Mouse (Mus musculus): ENCODE results near the gene Gin1. TPM values are rescaled to one million over a fixed set of nuclear protein-coding genes. Genes with fewer than 3 reads are reported as not detected.

Gene Gin1
- polyA plus RNA-seq, 1 experiment, result 0.19 TPM

GRCm38 (mm10) chr1:97773973-97774372, 4.0 kb downstream of the Gin1 start:
- peaks cover 40% of the 10 kb centered on the region for H3K4me1 ChIP-seq (ENCODE audit: control insufficient read depth)
- TF ChIP-seq TAL1 (IDR thresholded peaks at IDR 0.05; ENCODE audit: low read length), result no peak
- no peak for TF ChIP-seq GATA1 (IDR thresholded peaks at IDR 0.05; ENCODE audit: low read length)
- H3K4me3 ChIP-seq (replicated peaks), result no peak overlapping the region
- H3K36me3 ChIP-seq (ENCODE audit: control insufficient read depth), result peaks cover 23% of the 10 kb centered on the region
- no peaks in the 10 kb centered on the region for H3K9me3 ChIP-seq (ENCODE audit: control insufficient read depth, low read length)
- H3K27me3 ChIP-seq (ENCODE audit: control insufficient read depth), result no peaks in the 10 kb centered on the region

- peaks cover 11% of the 10 kb centered on the region for H3K4me1 ChIP-seq (ENCODE audit: control insufficient read depth)
- H3K9me3 ChIP-seq (ENCODE audit: control insufficient read depth, low read length), result no peaks in the 10 kb centered on the region
- H3K36me3 ChIP-seq (ENCODE audit: control insufficient read depth), result peaks cover 30% of the 10 kb centered on the region
- no peak overlapping the region for H3K4me3 ChIP-seq (replicated peaks)
- H3K27me3 ChIP-seq (ENCODE audit: control insufficient read depth), result no peaks in the 10 kb centered on the region
- TF ChIP-seq GATA1 (IDR thresholded peaks at IDR 0.05; ENCODE audit: low read length), result no peak
- TF ChIP-seq TAL1 (IDR thresholded peaks at IDR 0.05; ENCODE audit: low read length), result no peak
Measured at GRCm38 (mm10) chr1:97781674-97782073, 11.7 kb downstream of the Gin1 start.

- Histone ChIP-seq H3K36me3 (ENCODE audit: control insufficient read depth) (peaks cover 33% of the 10 kb centered on the region), H3K4me1 (ENCODE audit: control insufficient read depth) (peaks cover 14% of the 10 kb centered on the region), H3K9me3 (ENCODE audit: control insufficient read depth, low read length) (no peaks in the 10 kb centered on the region), H3K4me3 (replicated peaks) (no peak overlapping the region), H3K27me3 (ENCODE audit: control insufficient read depth) (no peaks in the 10 kb centered on the region)
- TF ChIP-seq GATA1 (IDR thresholded peaks at IDR 0.05; ENCODE audit: low read length), result no peak
- TF ChIP-seq TAL1 (IDR thresholded peaks at IDR 0.05; ENCODE audit: low read length), result no peak
Measured at GRCm38 (mm10) chr1:97784928-97785327, 15.0 kb downstream of the Gin1 start.

- Histone ChIP-seq H3K4me3 (replicated peaks) (no peak overlapping the region), H3K27me3 (ENCODE audit: control insufficient read depth) (no peaks in the 10 kb centered on the region), H3K4me1 (ENCODE audit: control insufficient read depth) (peaks cover 16% of the 10 kb centered on the region), H3K9me3 (ENCODE audit: control insufficient read depth, low read length) (no peaks in the 10 kb centered on the region), H3K36me3 (ENCODE audit: control insufficient read depth) (peaks cover 33% of the 10 kb centered on the region)
- TF ChIP-seq TAL1 (IDR thresholded peaks at IDR 0.05; ENCODE audit: low read length) (0 out of 3 replicates have a peak, but pooled peaks have one; percentile 23), GATA1 (IDR thresholded peaks at IDR 0.05; ENCODE audit: low read length) (no peak)
Measured at GRCm38 (mm10) chr1:97785685-97786393, 15.9 kb downstream of the Gin1 start.

- Histone ChIP-seq H3K4me1 (ENCODE audit: control insufficient read depth) (peaks cover 16% of the 10 kb centered on the region), H3K27me3 (ENCODE audit: control insufficient read depth) (no peaks in the 10 kb centered on the region), H3K4me3 (replicated peaks) (no peak overlapping the region), H3K36me3 (ENCODE audit: control insufficient read depth) (peaks cover 30% of the 10 kb centered on the region), H3K9me3 (ENCODE audit: control insufficient read depth, low read length) (no peaks in the 10 kb centered on the region)
- TF ChIP-seq TAL1 (IDR thresholded peaks at IDR 0.05; ENCODE audit: low read length), result no peak
- TF ChIP-seq GATA1 (IDR thresholded peaks at IDR 0.05; ENCODE audit: low read length), result no peak
Measured at GRCm38 (mm10) chr1:97787674-97788073, 17.7 kb downstream of the Gin1 start.

GRCm38 (mm10) chr1:97788490-97788889, 18.5 kb downstream of the Gin1 start:
- Histone ChIP-seq H3K27me3 (ENCODE audit: control insufficient read depth) (no peaks in the 10 kb centered on the region), H3K4me3 (replicated peaks) (no peak overlapping the region), H3K36me3 (ENCODE audit: control insufficient read depth) (peaks cover 32% of the 10 kb centered on the region), H3K9me3 (ENCODE audit: control insufficient read depth, low read length) (no peaks in the 10 kb centered on the region), H3K4me1 (ENCODE audit: control insufficient read depth) (peaks cover 16% of the 10 kb centered on the region)
- TF ChIP-seq GATA1 (IDR thresholded peaks at IDR 0.05; ENCODE audit: low read length), result no peak
- TF ChIP-seq TAL1 (IDR thresholded peaks at IDR 0.05; ENCODE audit: low read length), result no peak

GRCm38 (mm10) chr1:97794110-97794509, 24.1 kb downstream of the Gin1 start:
- peaks cover 1% of the 10 kb centered on the region; the same call in 1 of the 2 replicates for H3K4me1 ChIP-seq (ENCODE audit: control insufficient read depth)
- H3K27me3 ChIP-seq (ENCODE audit: control insufficient read depth), result no peaks in the 10 kb centered on the region
- no peaks in the 10 kb centered on the region for H3K9me3 ChIP-seq (ENCODE audit: control insufficient read depth, low read length)
- H3K36me3 ChIP-seq (ENCODE audit: control insufficient read depth), result peaks cover 4% of the 10 kb centered on the region
- TF ChIP-seq TAL1 (IDR thresholded peaks at IDR 0.05; ENCODE audit: low read length), result no peak
- no peak overlapping the region for H3K4me3 ChIP-seq (replicated peaks)

- Histone ChIP-seq H3K4me3 (replicated peaks) (no peak overlapping the region), H3K36me3 (ENCODE audit: control insufficient read depth) (peaks cover 4% of the 10 kb centered on the region), H3K27me3 (ENCODE audit: control insufficient read depth) (no peaks in the 10 kb centered on the region), H3K4me1 (ENCODE audit: control insufficient read depth) (no peaks in the 10 kb centered on the region), H3K9me3 (ENCODE audit: control insufficient read depth, low read length) (no peaks in the 10 kb centered on the region)
- TF ChIP-seq GATA1 (IDR thresholded peaks at IDR 0.05; ENCODE audit: low read length) (no peak), TAL1 (IDR thresholded peaks at IDR 0.05; ENCODE audit: low read length) (no peak)
Measured at GRCm38 (mm10) chr1:97795936-97796335, 26.0 kb downstream of the Gin1 start.

- Histone ChIP-seq H3K36me3 (ENCODE audit: control insufficient read depth) (no peaks in the 10 kb centered on the region), H3K4me1 (ENCODE audit: control insufficient read depth) (no peaks in the 10 kb centered on the region), H3K27me3 (ENCODE audit: control insufficient read depth) (no peaks in the 10 kb centered on the region), H3K9me3 (ENCODE audit: control insufficient read depth, low read length) (no peaks in the 10 kb centered on the region), H3K4me3 (replicated peaks) (no peak overlapping the region)
- TF ChIP-seq GATA1 (IDR thresholded peaks at IDR 0.05; ENCODE audit: low read length) (no peak), TAL1 (IDR thresholded peaks at IDR 0.05; ENCODE audit: low read length) (no peak)
Measured at GRCm38 (mm10) chr1:97802207-97802902, 32.4 kb downstream of the Gin1 start.
